ENCODE assay signal across 10 mouse cellular contexts in genomic region chr15:103314181-103314580, GRCm38 (mm10). TPM values are rescaled to one million over a fixed set of nuclear protein-coding genes. Genes with fewer than 3 reads are reported as not detected.
A peak's percentile ranks its signal among the peaks of the same experiment; 100 is the strongest.
DNase-seq lines count a peak whose midpoint lies in the region; ATAC-seq and TF ChIP-seq lines count a peak whose summit lies in the region.
"Had no signal": no experiment of that assay in that cellular context is flagged by ENCODE, and none has a peak within 500 bp of the region (broad histone marks: within the 10 kb centered on the region; RNA-seq: fewer than 3 reads in every experiment).

No protein-coding gene starts in this region.

- WGBS in limb, embryonic 15.5 days: 52% methylated on average over 21 of the region's 22 CpGs
- 62% methylated on average over 20 of the region's 22 CpGs for WGBS in stomach, postnatal 0 days

- no peak for DNase-seq in gastrocnemius, adult 2 months
- no peak for DNase-seq in gastrocnemius, postnatal 25 days
- DNase-seq in testis, postnatal 10 days (ENCODE audit: low spot score): peak; percentile 55
- no peak for DNase-seq in testis, postnatal 14 days (ENCODE audit: low spot score)
- no peak for DNase-seq in stomach, postnatal 0 days (ENCODE audit: low spot score)
- DNase-seq in layer of hippocampus, adult 11-12 months (ENCODE audit: low spot score): no peak
- no peak for DNase-seq in layer of hippocampus, postnatal 14 days (ENCODE audit: low spot score in 2 of 2)
- DNase-seq: cerebellum, adult 11 months had no signal

- H3K4me1 ChIP-seq in limb, embryonic 15.5 days: peaks cover 43% of the 10 kb centered on the region
- 0 out of 2 replicates have a peak, but pooled peaks cover 2% of the 10 kb centered on the region for H3K4me1 ChIP-seq in stomach, postnatal 0 days (replicated peaks; ENCODE audit: control insufficient read depth, insufficient read depth)

- no peaks in the 10 kb centered on the region for H3K27me3 ChIP-seq in limb, embryonic 15.5 days
- no peaks in the 10 kb centered on the region for H3K27me3 ChIP-seq in stomach, postnatal 0 days (ENCODE audit: control insufficient read depth, insufficient read depth, low read length)

- H3K9me3 ChIP-seq in limb, embryonic 15.5 days: no peaks in the 10 kb centered on the region
- no peaks in the 10 kb centered on the region for H3K9me3 ChIP-seq in stomach, postnatal 0 days (ENCODE audit: control insufficient read depth, low read length)

- H3K4me3 ChIP-seq in gastrocnemius, adult 2 months: peak overlapping the region; percentile 67
- H3K4me3 ChIP-seq in limb, embryonic 15.5 days: peak overlapping the region; percentile 23
- H3K4me3 ChIP-seq in stomach, postnatal 0 days (ENCODE audit: low read depth, low read length): no peak overlapping the region

- peak overlapping the region; percentile 47 for H3K4me2 ChIP-seq in limb, embryonic 15.5 days
- peak overlapping the region; percentile 50 for H3K4me2 ChIP-seq in stomach, postnatal 0 days (replicated peaks; ENCODE audit: low read depth)

- TF ChIP-seq EP300 in stomach, postnatal 0 days (optimal IDR thresholded peaks at IDR 0.05): no peak

- no peak for ATAC-seq in limb, embryonic 15.5 days (ENCODE audit: insufficient number of reproducible peaks, low FRiP score, low TSS enrichment, low read depth)
- no peak for ATAC-seq in stomach, postnatal 0 days (ENCODE audit: low FRiP score, low TSS enrichment)

- peak overlapping the region; percentile 78; the same call in 1 of the 2 replicates for H3K27ac ChIP-seq in gastrocnemius, adult 2 months
- H3K27ac ChIP-seq in limb, embryonic 15.5 days: 0 out of 2 replicates have a peak overlapping the region, but pooled peaks have one; percentile 13
- H3K27ac ChIP-seq in stomach, postnatal 0 days (replicated peaks): no peak overlapping the region
- H3K27ac ChIP-seq: liver, embryonic 14.5 days had no signal

- H3K36me3 ChIP-seq in limb, embryonic 15.5 days: peaks cover 27% of the 10 kb centered on the region; the same call in 1 of the 2 replicates
- H3K36me3 ChIP-seq in stomach, postnatal 0 days (ENCODE audit: control insufficient read depth, insufficient read depth, low read length): peaks cover 4% of the 10 kb centered on the region; the same call in 1 of the 2 replicates

- TF ChIP-seq CTCF in gastrocnemius, adult 2 months (IDR thresholded peaks at IDR 0.05): no peak
- no peak for TF ChIP-seq CTCF in stomach, postnatal 0 days (IDR thresholded peaks at IDR 0.05; ENCODE audit: low read depth)

- intact Hi-C loops in gastrocnemius, adult 2 months (cut with DNase I): loop anchor here (10.0 kb wide), 1 partner anchor 559 kb away; no protein-coding TSS in a partner anchor

- H3K9ac ChIP-seq in limb, embryonic 15.5 days: 0 out of 2 replicates have a peak overlapping the region, but pooled peaks have one; percentile 15
- H3K9ac ChIP-seq in stomach, postnatal 0 days (ENCODE audit: low read length): no peak overlapping the region
- H3K9ac ChIP-seq: liver, embryonic 14.5 days had no signal

RNA-seq across cellular contexts. Expression of gene Gpr84, which starts 3.8 kb away (rescaled TPM):
- total RNA-seq in gastrocnemius, adult 2 months (2021): not detected
- total RNA-seq in gastrocnemius, postnatal 25 days (2021): not detected
- polyA plus RNA-seq in limb, embryonic 15.5 days (2015; fragmentation: Nextera tagmentation; extraction: Ambion mirVana): 0.20 and 0.36 TPM in 2 replicates
- polyA plus RNA-seq in stomach, postnatal 0 days (2015; fragmentation: Nextera tagmentation; extraction: Ambion mirVana): 0.30 and 0.46 TPM in 2 replicates
- under 1 TPM; 0.74 to 0.81 TPM for total RNA-seq in layer of hippocampus, postnatal 14 days (2021)

RNA-seq across cellular contexts. Expression of gene Zfp385a, which starts 25.7 kb away (rescaled TPM):
- 10 to 100 TPM in 1 of 2 experiments, 1 to 10 TPM in 1; 8.0 to 13.0 TPM for total RNA-seq in gastrocnemius, adult 2 months (2021)
- total RNA-seq in gastrocnemius, postnatal 25 days (2021): 10 to 100 TPM; 17.0 to 77.5 TPM
- 17.1 and 19.4 TPM in 2 replicates for polyA plus RNA-seq in limb, embryonic 15.5 days (2015; fragmentation: Nextera tagmentation; extraction: Ambion mirVana)
- 6.0 and 7.4 TPM in 2 replicates for polyA plus RNA-seq in stomach, postnatal 0 days (2015; fragmentation: Nextera tagmentation; extraction: Ambion mirVana)
- 10 to 100 TPM; 43.2 to 44.4 TPM for total RNA-seq in layer of hippocampus, postnatal 14 days (2021)

RNA-seq across cellular contexts. Expression of gene Copz1, which starts 41.7 kb away (rescaled TPM):
- total RNA-seq in gastrocnemius, adult 2 months (2021): 10 to 100 TPM; 38.5 to 41.4 TPM
- total RNA-seq in gastrocnemius, postnatal 25 days (2021): 10 to 100 TPM; 31.4 to 32.3 TPM
- 270 and 286 TPM in 2 replicates for polyA plus RNA-seq in limb, embryonic 15.5 days (2015; fragmentation: Nextera tagmentation; extraction: Ambion mirVana)
- polyA plus RNA-seq in stomach, postnatal 0 days (2015; fragmentation: Nextera tagmentation; extraction: Ambion mirVana): 159 and 168 TPM in 2 replicates
- 100 to 1,000 TPM; 102 to 105 TPM for total RNA-seq in layer of hippocampus, postnatal 14 days (2021)

RNA-seq across cellular contexts. Expression of gene Itga5, which starts 52.4 kb away (rescaled TPM):
- 1 to 10 TPM; 5.0 to 10.0 TPM for total RNA-seq in gastrocnemius, adult 2 months (2021)
- total RNA-seq in gastrocnemius, postnatal 25 days (2021): 10 to 100 TPM in 1 of 2 experiments, 1 to 10 TPM in 1; 9.5 to 15.2 TPM
- 62.0 and 64.9 TPM in 2 replicates for polyA plus RNA-seq in limb, embryonic 15.5 days (2015; fragmentation: Nextera tagmentation; extraction: Ambion mirVana)
- polyA plus RNA-seq in stomach, postnatal 0 days (2015; fragmentation: Nextera tagmentation; extraction: Ambion mirVana): 28.7 and 36.2 TPM in 2 replicates
- 1 to 10 TPM; 3.4 to 5.8 TPM for total RNA-seq in layer of hippocampus, postnatal 14 days (2021)

RNA-seq across cellular contexts. Expression of gene Nfe2, which starts 56.0 kb away (rescaled TPM):
- total RNA-seq in gastrocnemius, adult 2 months (2021): not detected
- total RNA-seq in gastrocnemius, postnatal 25 days (2021): not detected
- polyA plus RNA-seq in limb, embryonic 15.5 days (2015; fragmentation: Nextera tagmentation; extraction: Ambion mirVana): 1.5 and 2.2 TPM in 2 replicates
- 0.50 and 0.70 TPM in 2 replicates for polyA plus RNA-seq in stomach, postnatal 0 days (2015; fragmentation: Nextera tagmentation; extraction: Ambion mirVana)
- not detected for total RNA-seq in layer of hippocampus, postnatal 14 days (2021)
